Mouse (Mus musculus) lung, adult 2 months (tissue): Measurements from ENCODE around the gene Crim1.

Experiments
- CTCF ChIP-seq: fragments of 200-500 bp; IDR thresholded peaks from 2 replicates; pipeline ENCODE4 v1.5.1; 2011; ENCODE audit warnings: mild to moderate bottlenecking, low read length, control low read depth; ENCODE audit not compliant: insufficient read depth
- POLR2A ChIP-seq: fragments of 200-500 bp; IDR thresholded peaks from 2 replicates; pipeline ENCODE4 v1.6.1; 2011; ENCODE audit warnings: low read depth, mild to moderate bottlenecking, control low read depth, low read length, borderline replicate concordance; ENCODE audit errors: extremely low read depth

GRCm38 (mm10) chr17:78379730-78380245 is 179.7 kb downstream of the Crim1 start:
- no peak for TF ChIP-seq POLR2A
- TF ChIP-seq CTCF: no peak
